Mouse (Mus musculus) neural tube, embryonic 10.5 days (tissue): ENCODE data around the gene Bahcc1.

ENCODE experiments used
- DNase-seq: peaks from one replicate; pipeline ENCODE4 v3.0.0-alpha.2; 2017; ENCODE audit warnings: low spot score; ENCODE audit errors: extremely low spot score

Gene Bahcc1

DNA sequence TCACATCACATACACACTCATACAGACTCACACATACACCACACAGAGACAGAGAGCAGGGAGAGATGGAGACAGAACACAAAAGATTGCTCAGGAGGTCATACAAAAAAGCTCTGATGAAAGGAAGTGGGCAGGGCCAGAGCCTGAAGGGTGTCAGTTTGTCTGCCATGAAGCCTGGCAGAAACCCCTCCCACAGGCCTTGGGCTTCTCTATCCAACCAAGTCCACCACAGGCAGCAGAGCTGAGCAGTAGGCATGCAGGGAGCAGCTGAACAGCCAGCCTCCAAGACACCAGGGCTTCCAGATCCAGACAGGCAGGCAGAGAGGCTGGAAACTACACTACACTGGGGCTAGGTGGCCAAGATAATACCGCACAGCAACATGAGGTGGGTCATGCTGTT lies 61.0 kb downstream of the Bahcc1 start:
- no peak for DNase-seq

DNA sequence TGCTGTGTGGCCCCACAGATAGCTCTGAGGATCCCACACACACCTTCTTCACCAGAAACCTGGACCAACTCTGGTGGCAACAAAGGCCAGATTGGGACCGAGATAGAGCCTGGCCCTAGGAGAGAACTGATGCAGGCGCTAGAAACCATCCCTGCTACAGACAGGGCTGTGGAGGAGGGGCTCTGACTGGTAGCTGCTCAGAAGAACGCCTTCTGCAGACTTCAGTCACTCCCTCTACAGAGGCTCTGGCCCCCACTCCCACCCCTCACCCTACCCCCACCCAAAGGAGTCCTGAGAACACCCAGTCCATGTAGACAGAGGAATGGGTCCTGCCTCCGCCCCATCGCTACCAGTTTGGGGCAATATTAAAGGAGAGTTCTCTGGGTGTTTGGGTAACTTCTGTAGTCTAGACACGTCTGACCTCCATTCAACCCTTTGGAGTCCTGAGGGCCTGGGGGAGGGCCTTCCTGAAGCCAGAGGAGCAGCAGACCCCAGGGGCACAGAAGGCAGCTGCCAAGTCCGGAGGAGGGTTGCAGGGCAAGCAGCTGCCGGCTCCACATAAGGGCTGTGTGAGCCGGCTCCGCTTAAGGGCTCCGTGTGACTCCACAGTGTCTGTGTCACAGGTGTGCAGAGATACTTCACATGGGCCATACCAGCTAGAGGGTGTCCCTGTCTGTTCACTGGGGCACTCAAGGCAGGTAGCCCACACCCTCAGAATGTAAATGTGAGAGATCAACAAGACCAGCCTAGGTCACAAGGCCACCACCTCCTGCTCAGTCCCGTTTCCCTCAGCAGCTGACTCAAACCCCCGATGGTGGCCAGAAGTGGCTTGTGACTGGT lies 63.8 kb downstream of the Bahcc1 start:
- DNase-seq = no peak

DNA sequence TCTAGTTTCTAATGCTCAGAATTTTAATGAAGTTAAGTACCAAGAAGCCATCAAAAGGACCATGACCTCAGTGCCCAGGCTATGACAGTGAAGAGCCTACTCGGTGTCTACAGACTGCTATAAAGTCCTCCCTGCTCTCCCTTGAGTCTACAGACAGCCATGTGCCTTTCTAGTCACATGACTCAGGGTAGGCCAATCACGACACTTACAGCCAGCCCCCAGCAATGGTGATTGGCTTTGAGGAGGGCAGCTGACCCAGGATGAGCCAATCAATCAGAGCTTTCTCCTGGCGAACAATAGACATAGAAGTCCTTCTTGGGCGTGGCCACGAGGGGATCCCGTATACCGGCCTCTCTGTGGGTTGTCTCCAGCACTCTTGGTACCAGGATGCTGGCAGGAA lies 65.0 kb downstream of the Bahcc1 start:
- DNase-seq = no peak

DNA sequence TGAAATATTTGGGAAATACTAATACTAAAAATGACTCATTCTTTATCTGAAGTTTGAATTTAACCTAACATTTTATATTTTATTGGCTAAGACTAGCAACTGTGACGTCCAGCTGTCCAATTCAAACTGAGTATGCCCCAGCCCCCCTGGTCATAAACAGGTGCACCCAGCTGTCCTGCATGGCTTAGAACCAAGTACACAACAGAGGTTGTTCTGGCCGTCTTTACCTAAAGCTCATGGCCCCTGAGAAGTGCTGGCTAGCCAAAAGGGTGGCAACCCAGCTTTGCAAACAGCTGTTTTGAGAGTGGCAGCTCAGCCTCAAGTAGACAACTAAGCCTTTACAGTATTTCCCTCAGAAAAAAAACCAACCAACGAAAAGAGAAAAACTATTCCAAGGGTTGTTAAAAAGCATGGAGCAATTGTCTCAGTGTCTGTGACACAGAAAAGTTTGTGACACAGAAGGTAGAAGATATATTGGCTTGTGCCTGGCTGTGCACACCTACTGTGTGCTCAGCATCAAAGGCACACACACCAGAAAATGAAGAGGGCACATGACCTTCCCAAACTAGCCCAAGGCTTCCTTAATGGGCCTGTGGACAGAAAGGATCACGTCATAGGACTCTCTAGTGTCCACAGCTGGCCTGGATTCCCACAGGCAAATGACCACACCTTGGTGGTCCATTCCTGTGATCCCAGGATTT lies 65.8 kb downstream of the Bahcc1 start:
- DNase-seq = no peak

DNA sequence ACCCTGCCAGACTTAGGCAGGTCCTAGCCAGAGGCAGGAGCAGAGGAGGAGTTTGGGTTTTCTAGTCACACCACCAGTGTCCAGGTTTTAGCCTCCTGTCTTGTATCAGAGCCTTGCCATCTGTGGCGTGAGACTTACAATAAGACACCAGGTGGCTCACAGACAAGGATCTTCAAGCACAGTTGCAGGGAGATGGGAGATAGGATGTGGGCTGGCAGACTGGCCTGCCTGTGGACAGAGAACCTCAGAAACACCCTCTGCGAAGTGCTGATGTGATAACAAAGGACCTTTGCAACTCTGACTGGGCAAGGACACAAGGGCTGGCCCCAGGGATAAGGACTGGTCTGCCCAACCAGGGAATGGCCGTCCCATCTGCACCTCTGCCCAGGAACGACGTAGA lies 66.7 kb downstream of the Bahcc1 start:
- no peak for DNase-seq

DNA sequence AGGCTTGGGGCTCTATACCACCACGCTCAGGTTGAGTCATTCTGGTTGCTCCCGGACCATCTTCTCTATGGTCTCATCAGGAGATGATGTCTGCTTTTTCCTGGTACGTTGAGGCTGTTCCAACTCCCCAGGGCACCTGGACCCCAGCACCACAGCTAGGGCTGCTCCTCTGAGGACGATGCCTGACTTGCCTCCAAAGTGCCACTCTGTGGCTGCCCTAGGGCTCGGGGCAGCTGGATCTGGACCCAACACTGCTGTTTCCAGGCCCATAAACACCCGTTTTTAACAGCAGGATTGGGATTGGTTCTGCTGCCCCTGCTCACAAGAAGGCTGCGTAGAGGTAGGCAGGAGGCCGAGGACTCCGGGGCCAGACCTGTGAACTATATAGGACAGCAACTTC lies 70.4 kb downstream of the Bahcc1 start:
- DNase-seq = no peak

DNA sequence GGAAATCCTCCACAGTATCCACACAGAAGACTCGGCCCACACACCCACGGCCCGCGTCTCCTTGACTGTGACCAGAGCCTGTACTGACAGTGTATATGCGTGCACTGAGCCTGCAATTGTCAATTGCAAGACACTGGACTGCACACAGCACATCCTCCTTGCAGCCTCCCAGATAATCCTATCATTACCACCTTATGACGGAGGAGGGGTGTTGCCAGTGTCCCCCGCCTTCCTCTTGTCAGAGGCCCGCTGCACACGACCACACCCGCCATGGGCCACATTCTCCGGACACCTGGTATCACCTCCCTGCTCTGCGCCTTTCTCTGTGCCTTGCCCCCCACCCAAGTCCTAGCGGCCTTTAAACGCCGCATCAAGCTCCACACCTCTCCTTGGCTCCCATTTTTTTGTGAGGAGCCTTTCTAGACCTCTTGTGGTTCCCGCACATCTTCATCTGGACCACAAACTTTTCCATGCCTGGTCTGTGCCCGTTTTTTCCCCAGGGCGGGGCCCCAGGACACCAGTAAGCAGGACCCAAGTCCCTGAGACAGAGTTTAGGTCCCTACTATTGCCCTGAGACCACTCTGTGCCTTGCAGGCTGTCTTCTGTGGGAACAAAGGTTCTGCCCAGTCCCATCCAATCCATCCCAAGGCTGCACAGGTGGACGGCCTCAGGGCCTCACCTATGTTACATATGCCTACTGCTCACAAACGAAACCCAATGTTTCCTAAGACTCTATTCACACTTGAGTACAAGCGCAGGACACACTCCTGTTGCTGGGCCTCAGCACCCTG lies 71.0 kb downstream of the Bahcc1 start:
- no peak for DNase-seq

DNA sequence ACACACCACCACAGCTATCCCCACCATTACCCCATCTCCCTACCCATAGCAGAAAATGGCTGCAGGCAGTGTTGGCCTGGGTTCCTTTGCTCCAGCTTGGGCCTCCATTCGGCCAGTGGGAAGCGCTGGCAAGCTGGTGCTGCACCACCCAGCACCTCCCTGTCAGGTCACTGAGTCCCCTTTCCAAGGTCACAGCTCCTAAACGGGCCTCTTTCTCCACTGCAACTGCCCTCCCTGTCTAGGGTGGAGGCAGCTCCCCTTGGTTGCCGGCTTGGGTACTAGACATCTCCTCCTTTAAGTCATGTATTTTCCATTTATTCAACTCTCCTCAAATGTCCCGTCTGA lies 71.6 kb downstream of the Bahcc1 start:
- DNase-seq = peak; percentile 45

DNA sequence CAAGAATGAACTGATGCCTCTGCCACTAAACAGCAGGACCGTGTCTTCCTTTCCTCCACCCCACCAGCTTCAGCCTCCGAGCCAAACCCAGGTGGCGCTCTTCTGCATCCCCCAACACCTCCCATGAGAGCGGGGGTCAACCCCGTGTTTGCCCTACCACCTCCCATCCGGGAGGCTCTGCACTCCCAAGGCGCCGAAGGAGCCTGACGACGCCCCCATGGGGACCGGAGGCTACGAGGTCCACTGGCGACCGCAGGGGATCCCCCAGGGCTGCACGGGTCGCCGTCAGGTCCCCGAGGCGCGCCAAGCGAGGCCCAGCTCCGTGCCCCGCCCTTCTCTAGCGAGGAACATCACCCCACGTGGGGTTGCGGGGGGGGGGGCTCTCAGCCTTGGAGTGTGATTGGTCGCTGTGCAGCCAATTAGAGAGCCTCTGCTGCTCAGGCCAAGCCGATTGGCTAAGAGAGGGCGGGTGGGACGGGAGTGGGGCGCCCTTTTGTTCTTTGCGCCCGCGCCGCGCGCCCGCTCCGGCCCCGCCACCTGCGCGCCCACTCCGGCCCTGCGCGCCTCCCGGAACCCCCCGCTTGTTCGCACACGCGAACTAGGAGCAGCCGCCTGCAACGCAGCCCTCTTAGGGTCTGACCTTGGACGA lies 72.3 kb downstream of the Bahcc1 start:
- peak; percentile 99 for DNase-seq

DNA sequence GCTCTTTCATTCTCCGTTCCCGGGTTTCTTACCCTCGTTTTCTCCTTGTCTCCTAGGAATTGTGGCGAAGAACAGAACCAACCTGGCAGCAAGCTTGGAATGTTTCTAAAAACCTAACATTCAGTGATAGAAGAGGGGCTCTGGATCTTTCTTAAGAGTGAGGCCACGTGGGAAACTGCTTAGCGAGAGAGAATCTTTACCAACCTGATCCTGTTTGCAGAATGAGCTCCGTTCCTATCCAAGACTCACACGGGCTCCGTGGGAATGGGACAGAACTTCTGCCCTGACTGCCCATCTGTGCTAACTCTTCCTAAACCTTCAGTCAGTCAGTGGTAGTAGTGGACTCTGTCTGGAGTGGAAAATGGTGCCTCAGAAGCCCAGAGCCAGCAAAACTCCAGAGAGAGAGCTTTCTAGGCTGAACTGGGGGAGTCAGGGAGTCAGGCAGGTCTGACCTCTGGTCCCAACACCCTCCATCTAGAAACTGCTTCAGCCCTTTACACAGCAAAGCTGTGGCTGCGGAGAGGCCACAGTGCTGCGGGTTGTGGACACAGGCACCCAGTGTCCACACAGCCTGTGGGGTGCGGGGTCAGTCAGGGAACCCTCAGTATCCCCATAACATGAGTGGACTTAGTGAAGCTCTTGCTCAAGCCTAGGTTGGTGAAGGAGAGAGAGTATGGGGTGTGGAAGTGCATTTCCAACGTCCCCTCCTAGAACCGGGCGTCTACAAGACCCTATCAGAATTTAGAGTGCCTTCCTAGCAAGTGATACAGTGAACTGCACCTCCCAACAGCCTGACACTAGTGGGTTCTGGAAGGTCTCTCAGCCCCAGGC lies 73.0 kb downstream of the Bahcc1 start:
- DNase-seq = no peak

DNA sequence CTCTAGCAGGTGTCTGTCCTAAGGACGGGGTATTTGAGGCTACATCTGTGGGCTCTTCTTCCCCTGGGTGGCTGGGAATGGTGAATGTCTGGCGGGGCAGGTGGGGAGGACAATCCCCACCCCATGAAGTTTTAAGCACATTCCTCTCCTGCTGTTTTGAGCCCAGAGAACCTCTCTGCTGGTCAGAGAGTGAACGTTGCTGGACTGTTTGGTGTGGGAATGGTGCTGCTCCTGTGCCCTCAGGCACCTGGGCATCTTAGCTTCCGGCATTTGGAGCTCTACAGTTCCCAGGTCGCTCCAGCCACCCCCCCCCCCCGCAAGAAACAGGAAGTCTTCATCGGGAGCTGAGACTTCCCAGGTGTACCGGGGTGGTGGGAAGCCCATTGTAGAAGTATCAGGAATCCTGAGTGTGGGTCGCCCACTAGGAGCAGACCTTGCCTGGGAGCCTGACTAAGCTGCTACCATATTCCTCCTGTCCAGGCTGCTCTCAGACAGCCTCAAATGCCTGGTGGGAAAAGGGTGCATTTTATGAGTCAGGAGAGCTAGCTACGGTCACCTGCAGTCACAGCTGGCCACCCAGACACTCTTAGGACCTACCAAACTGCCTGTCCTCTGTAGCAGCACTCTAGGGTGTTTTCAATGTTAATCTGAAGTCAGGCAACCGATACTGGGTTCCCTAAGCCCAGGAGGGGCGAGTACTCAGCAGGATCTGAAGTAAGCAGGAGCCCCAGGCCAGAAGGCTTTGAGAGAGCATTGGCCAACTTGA lies 73.8 kb downstream of the Bahcc1 start:
- no peak for DNase-seq

DNA sequence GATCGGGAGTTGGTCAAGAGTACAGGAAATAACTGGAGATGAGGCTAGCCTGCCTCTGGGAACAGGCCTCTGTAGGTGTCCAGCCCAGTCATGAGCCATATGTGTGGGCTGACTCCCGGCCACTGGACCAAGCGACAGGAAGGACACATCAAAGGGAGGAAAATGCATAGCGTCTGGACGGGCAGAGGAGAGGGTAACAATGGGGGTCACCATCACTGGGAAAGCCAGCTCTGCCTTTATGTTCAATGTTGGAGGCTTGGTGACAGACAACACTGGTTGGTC lies 74.3 kb downstream of the Bahcc1 start:
- no peak for DNase-seq

DNA sequence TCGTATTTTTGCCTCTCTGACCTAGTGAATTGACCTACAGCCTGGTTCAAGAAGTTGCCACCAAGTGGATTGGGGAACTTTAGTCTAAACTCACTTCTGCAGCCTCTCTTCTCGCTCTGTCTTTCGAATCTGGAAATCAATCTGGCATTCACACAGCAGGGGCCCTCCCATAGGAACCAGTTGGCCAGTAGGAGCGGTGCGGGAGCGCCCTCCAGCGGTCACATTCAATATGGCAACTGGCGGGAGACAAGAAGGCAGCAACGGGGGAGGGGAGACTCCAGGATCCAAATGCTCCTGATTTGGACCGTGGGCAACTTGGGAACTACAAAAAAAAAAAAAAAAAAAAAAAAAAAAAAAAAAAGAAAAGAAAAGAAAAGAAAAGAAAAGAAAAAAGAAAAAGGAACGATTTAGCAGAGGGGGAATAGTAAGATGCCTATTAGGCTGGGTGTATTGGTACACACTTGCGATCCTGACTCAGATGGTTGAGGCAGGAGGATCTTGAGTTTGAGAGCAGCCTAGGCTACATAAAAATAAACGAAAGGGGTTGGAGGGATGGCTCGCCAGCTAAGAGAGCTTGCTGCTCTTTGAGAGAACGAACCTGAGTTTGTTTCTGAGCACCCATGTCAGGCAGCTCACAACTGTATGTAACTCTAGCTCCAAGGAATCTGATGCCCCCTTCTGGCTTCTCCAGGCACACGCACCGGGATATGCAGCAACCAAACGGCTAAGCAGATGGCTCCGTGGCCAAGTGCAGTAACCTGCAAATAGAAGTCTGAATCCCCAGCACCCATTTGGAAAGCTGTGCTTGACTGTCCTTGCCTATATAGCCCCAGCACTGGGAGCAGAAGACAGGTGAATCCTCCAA lies 75.1 kb downstream of the Bahcc1 start:
- peak; percentile 99 for DNase-seq

DNA sequence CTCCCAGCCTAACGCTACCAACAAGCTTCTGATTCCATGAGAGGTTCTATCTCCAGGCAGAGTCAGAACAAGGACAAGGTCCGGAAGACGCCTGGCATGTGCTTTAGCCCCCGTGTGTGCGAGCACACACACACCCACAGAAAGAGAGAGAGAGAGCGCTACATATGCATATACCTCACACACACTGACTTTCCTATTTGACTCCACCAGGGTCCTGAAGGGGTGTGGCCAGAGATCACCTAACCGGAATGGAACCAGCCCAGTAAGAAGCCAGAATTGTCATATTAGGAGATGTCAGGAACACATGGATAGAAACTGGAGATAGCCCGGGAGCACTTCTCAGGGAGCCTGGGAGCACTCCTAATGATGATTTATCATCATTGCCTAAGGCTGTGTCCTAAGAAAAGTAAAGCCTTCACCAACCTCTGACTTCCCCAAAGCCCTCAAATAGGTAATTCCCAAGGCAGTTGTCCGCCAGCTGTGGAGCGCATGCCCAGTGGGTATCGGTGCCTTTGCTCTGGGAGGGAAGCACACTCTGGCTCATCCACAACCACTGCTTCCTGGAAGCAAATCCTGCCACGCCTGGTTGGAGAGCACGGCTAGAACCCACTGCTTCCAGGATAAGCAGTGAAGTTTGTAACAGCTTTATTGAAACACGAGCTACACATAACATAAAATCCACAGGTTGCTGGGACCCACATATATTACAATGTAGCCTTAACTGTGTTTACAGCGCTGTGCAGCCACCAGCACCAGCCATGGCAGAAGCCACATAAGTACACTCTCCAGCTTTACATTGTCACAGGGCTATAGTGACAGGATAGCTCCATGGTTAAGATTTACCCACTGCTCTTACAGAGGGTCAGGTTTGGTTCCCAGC lies 75.9 kb downstream of the Bahcc1 start:
- peak; percentile 12 for DNase-seq

DNA sequence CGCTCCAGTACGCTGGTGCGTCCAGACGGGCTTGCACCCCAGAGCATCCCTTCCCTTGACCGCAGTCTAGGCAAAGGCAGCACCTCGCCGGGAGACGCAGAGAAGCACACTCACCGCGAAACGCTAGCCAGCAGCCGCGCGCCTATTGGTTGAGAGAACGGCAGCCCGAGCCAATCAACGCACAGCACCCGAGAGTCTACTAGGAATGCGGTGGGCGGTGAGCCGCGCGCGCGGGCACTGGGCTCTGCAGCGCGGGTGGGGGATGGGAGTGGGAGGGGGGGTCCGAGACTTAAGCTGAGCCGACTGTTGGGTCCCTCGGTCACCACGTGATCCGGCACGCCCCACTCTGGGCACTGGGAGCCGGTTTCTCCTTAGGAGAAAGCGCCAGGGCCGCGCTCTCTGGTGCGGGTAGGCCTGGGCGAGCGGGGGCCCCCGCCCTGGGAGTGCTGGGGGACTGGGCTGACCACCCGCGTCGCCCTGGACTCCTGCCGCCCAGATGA lies 78.1 kb downstream of the Bahcc1 start:
- DNase-seq = peak; percentile 97

DNA sequence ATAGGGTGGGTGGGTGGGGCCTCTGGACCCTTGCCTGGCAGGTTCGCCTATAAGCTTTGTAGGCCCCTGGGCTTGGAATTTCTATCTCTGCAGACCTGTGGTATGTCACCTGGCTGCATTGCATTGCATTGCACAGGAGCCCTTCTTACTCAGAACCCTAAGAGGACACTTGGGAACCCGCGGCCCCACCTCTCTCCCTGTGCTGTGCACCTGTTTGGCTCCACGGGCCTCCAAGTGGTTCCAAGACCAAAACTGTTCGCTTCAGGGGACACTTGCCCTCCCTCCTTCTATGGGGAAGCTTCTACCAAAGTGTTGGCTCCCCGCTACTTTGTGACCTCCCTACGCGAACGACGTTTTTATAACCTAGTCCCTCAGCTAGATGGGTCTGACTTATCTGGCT lies 78.8 kb downstream of the Bahcc1 start:
- no peak for DNase-seq

DNA sequence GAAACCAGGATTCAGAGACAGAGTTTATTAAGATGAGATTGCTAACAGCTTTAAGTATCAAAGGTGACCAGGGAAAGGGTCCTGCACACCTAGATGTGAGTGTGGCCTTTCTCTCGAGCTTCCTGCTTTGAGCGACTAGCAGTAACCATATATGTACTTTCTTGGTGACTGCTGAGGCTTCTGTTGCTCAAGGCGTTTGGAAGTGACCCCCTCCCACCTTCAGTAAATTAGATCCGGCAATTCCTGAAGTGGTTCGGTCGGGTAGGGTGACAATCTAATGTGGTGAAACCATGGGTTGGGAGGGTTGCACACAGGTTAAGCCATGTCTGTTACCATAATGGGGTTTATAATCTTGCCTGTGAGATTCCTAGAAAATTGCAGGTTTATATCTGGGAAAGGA lies 79.3 kb downstream of the Bahcc1 start:
- DNase-seq = peak; percentile 13
